Mouse (Mus musculus) heart, postnatal 25 days (tissue): ENCODE results near the gene Erh. TPM values are rescaled to one million over a fixed set of nuclear protein-coding genes. Genes with fewer than 3 reads are reported as not detected.

ENCODE experiments used
- DNase-seq: peaks from one replicate; pipeline ENCODE4 v3.0.0; 2022; ENCODE audit warnings: low spot score
- intact Hi-C: fragments of 180-260 bp; cut with DNase I; formaldehyde crosslinking; loops from one replicate; pipeline ENCODE4 v1.15.1; 2025
- total RNA-seq, 2 experiments: library from RNA; stranded (reverse); gene quantifications; 2 replicates each; pipeline ENCODE4 v1.2.3; 2021

Erh gene
- total RNA-seq, 2 experiments from 2014 or later: 25.0 to 26.1 TPM

- intact Hi-C loops: no loop called here
- DNase-seq: no peak
Measured at GRCm38 (mm10) chr12:80631790-80632189, 12.4 kb downstream of the Erh start.

DNA sequence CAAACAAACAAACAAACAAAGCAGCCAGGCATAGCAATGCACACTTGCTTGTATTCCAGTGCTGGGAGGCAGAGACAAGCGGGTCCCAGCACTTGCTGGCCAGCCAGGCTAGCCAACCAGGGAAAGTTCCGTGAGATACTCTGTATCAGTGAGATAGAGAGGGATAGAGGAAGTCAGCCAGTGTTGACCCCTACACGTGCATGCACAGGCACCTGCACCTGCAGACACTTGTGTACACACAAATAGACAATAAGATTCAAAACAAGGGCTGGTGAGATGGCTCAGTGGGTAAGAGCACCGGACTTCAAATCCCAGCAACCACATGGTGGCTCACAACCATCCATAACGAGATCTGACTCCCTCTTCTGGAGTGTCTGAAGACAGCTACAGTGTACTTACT, 23.6 kb downstream of the Erh start:
- intact Hi-C loops: no loop called here
- DNase-seq: no peak

DNA sequence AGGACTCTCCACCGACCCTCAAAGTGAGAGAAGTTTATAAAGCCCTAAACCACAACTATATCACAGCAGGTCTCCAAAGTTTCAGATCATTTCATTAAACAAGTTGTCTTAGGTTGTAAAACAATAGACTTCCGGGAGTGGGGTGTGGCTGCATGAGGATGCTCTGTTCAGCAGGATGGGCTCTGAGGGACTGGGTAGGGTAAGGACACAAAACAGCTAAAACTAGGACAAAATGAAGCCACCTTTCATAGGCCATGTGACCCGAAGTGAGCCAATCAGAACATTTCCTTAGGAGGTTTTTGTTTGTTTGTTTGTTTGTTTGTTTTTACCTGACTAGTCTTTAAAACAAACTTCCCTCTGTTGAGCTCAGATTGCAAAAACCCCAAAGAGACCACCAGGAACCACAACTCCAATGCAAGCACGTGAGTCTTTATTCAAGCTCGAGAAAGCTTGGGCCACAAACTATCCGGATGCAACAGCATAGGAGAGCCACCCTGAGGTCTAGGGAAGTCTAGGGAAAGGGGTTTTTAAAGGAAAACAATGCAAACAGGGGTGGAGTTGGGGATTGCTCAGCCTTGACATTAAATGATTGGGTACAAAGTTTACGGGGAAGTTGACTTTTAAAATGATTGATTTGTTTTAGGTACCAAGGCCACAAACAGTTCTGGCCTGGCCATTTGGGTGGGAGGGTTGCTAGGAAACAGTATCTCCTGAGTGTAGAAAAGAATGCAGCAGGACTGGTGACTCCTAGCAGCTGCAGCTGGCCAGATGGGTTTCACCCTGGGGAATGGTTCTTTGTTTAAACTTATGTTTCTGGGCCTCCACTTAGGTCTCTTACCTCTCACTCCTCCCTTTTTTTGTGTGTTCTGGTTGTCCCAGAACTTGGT, 28.5 kb downstream of the Erh start:
- intact Hi-C loops: no loop called here
- DNase-seq: no peak

- intact Hi-C loops: no loop called here
Measured at GRCm38 (mm10) chr12:80612113-80612791, 31.9 kb downstream of the Erh start.

DNA sequence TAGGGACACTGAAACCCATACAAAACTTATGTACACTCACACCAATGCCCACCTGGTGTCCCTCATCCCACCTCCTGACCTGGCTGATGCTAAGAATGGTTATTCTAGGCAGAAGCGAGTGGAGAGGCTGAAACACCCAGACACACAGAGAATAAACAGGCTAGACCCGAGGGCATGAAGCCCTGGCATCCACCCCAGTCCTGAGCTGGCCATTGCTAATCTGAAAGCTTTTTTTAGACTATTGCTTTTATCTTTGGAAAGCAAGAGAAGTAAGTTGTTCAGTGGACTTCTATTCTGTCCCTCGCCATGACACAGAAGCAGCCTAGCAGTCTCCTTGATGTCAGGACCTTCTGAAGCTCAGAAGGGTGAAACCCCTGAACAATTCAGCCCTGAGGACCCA, 34.2 kb downstream of the Erh start:
- intact Hi-C loops: no loop called here
- DNase-seq: no peak

More at GRCm38 (mm10) chr12:80612113-80612791, 31.9 kb downstream of the Erh start:
- no peak for DNase-seq

DNA sequence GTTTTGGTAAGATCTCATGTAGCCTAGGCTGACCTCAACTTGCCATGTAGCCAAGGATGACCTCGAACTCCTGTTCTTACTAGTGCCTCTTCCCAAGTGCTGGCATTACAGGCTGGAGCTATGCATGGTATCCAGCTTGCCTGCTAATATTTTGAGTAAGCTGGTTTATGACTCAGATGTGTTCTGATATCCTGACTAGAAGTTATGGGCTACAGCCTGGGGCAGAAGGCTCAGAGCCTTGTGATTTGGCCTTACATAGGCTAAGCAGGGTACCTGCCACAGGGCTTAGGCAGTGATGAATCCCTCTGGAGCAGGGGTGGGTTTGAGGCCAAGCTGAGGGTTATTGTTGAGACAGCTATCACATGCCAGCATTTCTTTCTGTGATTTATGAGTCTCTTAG, 35.6 kb downstream of the Erh start:
- intact Hi-C loops: no loop called here
- DNase-seq: no peak

DNA sequence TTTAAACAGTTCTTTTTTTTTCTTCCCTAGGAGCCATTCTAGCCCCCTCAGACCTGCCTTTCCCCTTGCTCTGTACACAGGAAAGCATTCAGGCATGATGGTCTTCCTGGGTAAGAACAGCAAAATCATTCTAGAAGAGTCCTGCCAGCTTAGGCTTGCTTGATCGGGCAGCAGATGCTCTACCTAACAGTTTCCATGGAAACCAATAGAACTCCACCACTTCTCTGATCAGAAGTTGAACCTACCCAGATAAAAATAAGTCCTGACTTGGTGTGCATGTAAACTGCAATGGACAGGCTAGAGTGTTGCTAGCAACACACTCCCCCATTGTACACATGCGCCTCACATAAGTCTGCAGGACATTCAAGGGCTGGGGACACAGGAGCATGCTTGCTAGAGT, 39.9 kb downstream of the Erh start:
- no peak for DNase-seq
- intact Hi-C loops: loop anchor here (5.0 kb wide), 1 partner anchor 97 kb away; no protein-coding TSS in a partner anchor

DNA sequence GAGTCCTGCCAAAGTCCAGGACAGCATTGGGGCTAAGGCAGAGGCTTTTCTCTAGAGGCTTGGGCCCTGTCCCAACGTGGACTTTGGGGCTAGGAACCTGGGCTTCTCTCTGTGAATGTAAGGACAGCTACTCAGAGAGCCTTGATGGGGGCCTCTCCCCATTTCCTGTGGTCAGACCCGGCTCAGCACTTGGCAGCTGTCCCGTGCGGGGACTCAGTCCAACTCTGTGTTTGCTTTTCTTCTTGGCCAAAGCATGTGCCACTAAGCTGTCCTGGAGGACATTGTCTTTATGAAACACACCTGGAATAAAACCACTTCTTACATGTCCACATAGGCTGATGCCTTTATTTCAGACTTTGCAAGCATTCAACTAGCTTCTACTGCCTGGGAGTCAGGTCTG, 40.6 kb downstream of the Erh start:
- peak; percentile 12 for DNase-seq

DNA sequence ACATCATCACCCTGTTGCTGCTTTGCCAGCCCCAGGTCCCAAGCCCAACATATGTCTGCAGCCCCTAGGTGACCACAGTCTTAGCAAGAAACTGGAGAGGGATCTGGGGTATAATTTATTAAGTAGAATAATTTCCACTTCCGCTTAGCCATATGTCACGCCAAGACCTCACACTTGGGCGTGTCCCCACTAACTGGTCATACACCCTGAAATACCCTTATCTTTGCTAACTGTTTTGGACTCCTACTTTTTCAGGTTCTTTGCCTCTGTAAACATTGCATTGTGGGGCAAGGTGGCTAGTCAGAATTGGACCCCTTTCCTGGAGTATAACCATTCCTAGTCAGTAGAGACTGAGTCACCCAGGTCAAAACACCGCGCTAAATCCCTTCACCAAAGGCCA, 41.7 kb downstream of the Erh start:
- intact Hi-C loops: loop anchor here (5.0 kb wide), 1 partner anchor 95 kb away; no protein-coding TSS in a partner anchor
- no peak for DNase-seq

More for the DNA sequence above, 40.6 kb downstream of the Erh start:
- intact Hi-C loops: loop anchor here (5.0 kb wide), 1 partner anchor 96 kb away; no protein-coding TSS in a partner anchor

DNA sequence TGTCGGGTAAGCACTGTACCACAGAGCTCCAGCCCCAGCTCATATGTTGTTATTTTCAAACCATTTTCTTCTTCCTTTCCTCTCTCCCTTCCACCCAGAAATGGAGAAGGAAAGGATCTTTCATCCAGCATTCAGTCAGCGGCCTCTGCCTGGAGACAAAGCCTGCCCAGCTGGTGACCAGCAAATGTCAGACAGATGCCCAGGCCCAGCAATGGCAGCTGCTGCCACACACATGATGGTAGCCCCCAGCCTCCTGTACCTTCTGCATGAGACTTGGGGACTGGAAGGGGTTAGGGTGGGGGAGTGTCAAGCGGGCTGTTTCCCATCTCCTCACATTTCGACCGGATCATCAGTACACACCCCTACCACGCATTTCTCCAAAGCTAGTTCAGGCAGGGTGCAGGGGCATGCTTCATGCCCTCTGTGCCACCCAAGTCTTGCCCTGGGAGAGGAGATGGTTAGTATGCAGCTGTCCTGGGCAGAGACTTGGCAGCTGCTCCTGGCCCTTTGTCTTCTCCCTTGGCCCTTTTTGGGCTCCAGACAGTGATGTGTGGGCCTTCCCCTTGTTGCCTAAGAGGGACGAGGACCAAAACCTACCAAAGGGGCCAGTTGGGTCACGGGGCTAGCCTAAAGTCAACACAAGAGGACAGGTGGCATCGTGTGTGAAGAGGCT, 42.4 kb downstream of the Erh start:
- DNase-seq: no peak
- intact Hi-C loops: loop anchor here (5.0 kb wide), 1 partner anchor 94 kb away; no protein-coding TSS in a partner anchor

GRCm38 (mm10) chr12:80598756-80599155, 45.4 kb downstream of the Erh start:
- intact Hi-C loops: no loop called here
- peak; percentile 41 for DNase-seq

DNA sequence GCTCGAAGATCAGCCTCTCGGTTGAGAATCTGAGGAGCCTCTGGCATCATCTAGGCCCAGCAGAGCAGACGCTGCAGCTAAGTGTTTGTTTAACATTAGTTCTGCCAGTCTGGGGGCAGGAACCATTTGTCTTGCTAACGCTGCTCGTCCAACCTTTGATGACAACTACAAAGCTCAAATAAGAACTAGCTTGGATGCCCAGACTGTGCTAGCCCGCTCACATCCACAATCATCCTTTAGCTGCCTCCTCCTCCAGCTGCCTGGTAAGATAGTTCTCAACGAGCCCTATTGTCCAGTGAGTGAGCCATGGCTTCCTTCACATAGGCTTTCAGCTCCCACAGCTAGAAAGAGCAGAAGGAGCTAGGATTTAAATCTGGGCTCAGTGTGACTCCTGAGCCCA, 45.9 kb downstream of the Erh start:
- intact Hi-C loops: no loop called here
- DNase-seq: no peak

DNA sequence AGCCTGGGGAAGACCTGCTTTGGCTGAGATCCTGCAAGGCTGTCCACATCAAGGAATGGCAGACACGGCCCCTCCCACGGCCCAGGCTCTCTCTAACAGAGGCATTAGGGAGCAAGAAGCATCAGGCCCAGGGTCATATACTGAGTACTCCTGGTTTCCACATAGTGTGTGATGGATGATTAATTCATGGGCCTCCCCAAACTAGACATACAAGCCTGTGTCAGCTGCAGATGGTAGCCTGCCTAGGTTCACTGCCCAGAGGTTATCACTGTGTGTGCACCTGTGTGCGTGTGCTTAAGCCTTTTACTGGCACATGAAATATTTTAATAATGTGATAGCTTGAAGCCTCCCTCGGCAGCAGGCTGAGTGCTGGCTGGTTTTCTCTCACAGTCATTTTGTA, 48.2 kb downstream of the Erh start:
- intact Hi-C loops: no loop called here
- no peak for DNase-seq

- DNase-seq: no peak
- intact Hi-C loops: no loop called here
Measured at GRCm38 (mm10) chr12:80595566-80595965, 48.6 kb downstream of the Erh start.

DNA sequence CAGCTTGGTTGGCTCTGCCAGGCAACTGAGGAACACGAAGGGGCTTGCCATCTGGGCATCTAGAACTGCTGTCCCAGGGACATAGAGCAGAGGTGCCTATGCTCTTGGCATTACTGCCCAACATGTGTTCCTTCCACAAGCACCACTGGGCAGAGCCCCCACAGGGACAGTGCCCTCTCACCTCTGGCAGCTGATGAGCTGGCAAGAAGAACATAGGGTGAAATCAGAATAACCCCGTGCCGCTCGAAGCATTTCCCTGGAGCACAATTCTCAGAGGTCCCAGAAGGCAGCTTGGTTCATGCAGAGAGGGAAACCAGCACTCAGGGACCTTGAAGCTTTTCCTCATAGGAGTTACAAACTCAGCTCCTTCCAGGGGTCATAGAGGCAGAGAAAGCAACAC, 49.4 kb downstream of the Erh start:
- no peak for DNase-seq
- intact Hi-C loops: no loop called here

DNA sequence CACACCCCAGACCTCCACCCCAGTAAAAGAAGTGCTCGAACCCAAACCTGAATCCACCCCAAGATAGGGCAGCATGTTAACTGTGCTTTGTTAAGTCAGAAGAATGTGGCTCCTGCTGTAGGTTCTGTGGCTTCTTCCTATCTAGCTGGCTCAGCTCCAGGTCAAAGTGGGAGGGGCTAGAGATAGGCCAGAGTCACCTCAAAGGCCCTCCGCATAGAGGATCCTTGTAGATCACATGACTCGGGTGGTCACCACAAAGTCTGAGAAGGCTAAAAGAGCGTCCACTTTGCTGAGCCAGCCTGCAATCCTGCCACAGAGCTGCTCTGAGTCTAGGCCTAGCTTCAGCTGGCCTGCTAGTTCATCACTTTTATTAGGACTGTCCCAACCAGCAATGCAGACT, 50.0 kb downstream of the Erh start:
- DNase-seq: no peak
- intact Hi-C loops: no loop called here

DNA sequence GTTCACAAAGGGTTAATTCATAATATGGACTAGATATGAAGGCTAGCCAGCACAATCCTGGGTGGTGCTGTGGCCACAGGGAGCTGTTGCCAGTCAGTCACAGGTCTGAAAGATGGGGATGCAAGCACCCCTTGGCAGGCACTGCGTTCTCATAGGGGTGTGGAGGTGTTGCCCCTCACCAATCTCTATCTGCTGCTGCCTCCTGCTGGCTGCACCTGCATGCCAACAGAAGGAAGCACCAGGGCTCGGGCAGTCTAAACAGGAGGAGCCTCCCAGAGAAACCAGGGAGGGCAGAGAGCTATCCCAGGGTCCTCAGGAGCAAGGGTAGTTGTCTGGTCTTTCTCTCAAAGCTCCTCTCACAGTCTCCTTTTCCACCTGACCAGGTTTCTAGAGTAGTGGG, 59.2 kb downstream of the Erh start:
- DNase-seq: no peak
- intact Hi-C loops: no loop called here
